Mouse (Mus musculus) left cerebral cortex, postnatal 4 days (tissue): ENCODE measurements at regions not wholly inside any gene's neighbourhood (a gene's known extent, or its start where the extent isn't known, plus 50 kb on each side); places are given as distances from the start of the nearest gene placed in this dataset.
"Not testable (repeated sequence)": the region's sequence is repeated elsewhere in the genome, so short reads cannot be mapped to it uniquely, and the experiment has no call there.

Source experiments
- DNase-seq: peaks from one replicate; pipeline ENCODE4 v3.0.0-alpha.2; 2022
- intact Hi-C: fragments of 180-260 bp; cut with DNase I; formaldehyde crosslinking; loops from one replicate; pipeline ENCODE4 v1.15.1; 2025

DNA sequence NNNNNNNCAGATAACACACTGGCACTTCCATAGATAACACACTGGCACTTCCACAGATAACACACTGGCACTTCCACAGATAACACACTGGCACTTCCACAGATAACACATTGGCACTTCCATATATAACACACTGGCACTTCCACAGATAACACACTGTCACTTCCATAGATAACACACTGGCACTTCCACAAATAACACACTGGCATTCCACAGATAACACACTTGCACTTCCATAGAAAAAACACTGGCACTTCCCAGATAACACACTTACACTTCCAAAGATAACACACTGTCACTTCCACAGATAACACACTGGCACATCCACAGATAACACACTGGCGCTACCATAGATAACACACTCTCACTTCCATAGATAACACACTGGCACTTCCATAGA lies 105.7 kb upstream of the Afdn start:
- intact Hi-C loops, DNase-seq: not testable (repeated sequence)

DNA sequence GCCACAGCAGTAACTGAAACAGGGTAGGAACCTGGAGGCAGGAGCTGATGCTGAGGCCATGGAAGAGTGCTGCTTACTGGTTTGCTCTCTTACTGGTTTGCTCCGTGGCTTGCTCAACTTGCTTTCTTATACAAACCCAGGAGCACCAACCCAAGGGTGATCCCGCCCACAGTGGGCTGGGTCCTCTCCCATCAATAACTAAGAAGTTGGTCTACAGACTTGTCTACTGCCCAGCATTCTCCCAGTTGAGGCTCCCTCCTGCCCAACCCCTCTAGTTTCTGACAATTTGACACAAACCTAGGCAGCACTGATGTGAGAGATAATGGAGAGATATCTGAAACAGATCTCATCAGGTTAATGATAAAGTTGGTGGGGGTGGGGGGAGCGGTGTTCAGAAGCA lies 104.3 kb upstream of the Afdn start:
- no peak for DNase-seq
- intact Hi-C loops: no loop called here

DNA sequence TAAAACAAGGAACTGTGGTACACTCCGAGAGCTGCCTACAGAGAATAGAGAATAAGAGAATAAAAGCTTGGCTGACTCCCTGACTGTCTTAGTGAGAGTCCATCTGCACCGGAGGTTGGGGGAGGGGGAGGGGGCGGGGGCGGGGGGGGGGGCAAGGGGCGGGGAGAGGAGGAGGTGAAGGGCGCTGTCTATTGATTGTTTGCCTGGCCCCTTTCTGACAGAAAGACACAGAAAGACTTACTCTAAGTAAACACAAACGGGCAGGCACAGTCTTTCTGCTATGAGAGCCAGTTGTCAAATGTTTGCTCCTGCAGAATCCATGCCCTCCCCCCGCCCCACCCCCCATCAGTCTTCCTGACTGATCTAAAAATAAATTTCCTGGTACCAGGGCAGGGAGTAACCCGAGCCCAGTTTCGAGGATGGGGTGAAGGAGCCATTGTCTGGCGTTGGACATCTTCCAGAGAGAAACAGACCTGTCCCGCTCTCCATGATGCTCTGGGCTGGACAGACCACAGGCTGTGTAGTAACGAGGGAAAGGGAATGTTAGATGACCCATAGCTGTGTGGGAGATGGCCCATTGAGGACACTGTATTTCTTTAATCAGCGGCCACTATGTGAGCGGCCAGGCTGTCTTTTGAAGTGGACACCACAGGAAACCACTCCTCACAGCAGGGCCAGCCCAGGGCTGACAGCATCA lies 103.7 kb upstream of the Afdn start:
- intact Hi-C loops: no loop called here
- DNase-seq: no peak

DNA sequence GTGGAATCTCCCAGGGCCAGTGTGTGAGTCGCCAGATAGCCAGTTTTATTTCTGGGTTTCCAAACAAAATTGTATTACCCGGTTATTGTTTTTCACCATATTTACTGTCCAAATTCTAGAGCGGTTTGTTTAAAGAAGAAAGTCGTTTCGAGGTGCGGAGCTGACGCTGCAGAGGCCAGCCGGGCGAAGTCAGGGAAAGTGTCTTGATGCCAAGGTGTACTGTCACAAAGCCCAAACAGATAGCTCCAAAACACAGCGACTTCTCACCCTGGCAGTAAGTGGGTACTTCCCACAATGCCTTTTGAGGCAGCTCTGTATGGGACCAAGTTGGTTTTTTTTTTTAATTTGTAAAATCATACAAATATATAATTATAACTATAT lies 103.2 kb upstream of the Afdn start:
- no peak for DNase-seq
- intact Hi-C loops: no loop called here

DNA sequence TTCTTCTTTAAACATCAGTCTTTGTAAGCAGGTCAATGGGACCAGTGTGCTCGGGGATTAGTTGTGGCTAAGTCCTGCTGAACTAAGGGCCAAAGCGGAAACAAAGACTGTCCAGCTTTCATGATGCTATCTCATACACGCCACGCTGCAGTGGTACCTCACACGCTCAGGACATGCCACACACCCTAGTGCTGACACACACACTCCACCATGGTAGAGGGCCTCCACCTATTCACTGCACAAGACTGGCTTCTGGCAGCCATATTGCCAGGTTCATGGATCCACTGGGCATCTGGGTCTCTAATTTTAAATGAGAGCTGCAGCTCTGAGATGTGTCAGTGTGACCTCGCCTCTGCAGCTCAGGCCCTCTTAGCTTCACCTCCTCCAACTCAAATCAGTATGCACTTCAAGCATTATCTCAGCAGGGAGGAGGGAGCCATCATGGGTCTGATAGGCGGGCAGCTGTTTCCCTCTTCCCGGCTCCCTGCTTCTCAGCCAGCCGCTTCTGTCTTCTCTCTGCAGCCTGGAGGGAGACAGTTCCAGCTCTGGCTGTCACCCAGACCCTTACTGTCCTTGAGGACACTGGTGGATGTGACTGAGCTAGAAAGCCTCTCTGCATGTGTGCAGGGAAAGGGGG lies 102.6 kb upstream of the Afdn start:
- DNase-seq: peak; percentile 86
- intact Hi-C loops: no loop called here

DNA sequence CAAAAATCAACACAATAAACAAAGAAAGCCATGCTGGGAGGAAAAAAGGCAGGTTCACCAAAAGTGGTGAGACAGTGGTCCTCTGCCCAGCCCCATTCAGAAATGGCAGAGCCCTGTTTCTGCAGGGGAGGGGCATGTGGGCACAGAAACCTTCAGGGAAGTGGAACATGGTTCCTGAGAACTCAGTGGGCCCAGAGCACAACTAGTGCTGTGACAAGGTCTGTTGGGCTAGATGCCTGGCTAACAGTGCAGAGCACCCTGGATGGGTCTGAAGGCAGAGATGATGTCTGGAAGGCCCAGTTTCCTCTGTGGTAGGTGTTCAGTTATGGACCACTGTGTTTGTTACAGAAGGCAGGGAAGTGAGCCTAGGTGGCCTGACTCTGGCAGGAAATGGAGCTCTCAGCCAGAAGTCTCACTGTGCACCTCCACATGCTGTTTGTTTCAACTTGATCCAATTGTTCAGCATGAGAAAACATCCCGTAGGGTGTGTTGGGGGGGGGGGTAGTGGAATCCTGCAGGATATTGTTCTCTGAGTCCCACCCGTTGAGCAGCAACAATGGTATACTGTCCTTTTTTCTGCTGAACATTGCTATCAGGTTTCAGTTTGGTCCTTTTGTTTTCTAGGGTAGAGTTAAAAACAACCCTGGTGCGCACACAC lies 101.9 kb upstream of the Afdn start:
- intact Hi-C loops: no loop called here
- no peak for DNase-seq

DNA sequence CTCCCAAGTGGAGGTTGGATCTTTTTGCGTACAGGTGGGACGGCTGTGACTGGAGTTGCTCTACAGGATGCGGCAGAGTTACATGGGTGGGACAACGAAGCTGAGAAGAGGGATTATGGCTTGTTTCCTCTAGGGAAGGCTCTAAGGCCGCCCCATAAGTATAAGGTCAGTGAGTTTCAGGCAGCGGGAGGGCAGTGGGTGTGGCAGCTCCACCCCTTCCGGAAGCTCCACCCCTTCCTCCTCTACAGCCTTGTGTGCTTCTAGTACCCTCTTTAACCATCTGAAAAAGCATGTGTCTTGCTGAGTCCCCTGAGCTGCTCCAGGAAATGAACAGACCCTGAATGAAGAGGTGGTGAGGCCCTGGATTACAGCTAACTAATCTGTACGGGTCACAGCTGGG lies 101.2 kb upstream of the Afdn start:
- no peak for DNase-seq
- intact Hi-C loops: no loop called here

DNA sequence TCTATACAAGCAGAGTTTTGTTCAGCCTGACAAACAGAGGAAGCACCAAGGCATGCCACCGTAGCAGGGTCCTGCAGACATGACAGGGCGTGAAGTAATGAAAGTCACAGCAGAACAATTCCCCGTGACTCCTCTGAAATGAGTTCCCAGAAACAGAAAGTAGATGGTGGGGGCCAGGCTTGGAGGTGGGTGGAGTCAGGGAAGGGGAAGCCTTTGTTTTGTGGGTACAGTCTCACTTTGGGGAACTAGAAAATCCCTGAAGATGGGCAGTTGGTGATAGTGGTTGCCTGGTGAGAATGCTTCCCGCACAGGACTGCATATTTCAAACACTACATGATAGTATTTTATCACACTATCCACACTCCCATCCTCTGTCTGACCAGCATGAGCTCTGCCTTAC lies 100.4 kb upstream of the Afdn start:
- intact Hi-C loops: no loop called here
- DNase-seq: no peak

DNA sequence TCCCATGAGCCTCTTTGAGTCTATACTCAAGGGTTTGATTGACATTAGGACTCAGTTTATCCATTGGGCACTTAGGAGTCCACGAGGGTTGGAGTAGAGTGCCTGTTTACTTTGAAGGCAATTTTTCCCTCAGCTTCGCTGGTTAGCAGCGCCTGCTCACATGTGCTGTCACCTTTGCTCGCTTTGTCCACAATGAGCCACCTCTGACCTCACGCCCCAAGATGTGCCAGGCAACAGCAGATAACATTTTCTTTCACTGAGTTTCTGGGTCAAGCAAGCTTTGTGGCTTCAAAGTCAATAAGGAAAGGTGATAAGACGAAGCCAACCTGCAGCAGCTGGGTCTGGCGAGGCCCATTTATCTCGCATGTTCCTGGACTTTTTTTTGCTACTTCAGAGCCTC lies 99.3 kb upstream of the Afdn start:
- intact Hi-C loops: no loop called here

DNA sequence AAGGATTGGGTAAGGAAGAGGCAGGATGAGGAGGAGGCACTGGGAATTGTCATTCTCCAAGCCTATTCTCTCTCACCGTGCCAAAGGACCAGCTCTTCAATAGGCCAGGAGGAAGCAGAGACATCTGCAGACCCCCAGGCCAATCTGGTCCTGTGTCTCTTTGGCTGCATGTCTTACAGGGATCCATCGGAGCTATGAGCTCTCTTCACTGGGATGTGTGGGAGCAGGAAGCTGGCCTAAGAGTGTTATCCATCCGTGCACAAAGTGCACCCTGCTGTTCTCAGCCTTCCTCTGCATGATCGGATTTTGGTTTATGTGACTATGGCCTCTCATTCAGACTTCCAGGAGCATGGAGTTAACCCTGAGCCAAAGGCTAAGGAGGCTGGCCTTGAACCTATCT lies 98.2 kb upstream of the Afdn start:
- intact Hi-C loops: no loop called here
- DNase-seq: peak; percentile 63

More for the DNA sequence above, 99.3 kb upstream of the Afdn start:
- DNase-seq: no peak
